Mouse (Mus musculus): ENCODE measurements around the gene Hhex. TPM values are rescaled to one million over a fixed set of nuclear protein-coding genes. Genes with fewer than 3 reads are reported as not detected.

Gene Hhex
- total RNA-seq, 2 experiments from 2014 or later, result 1.7 to 2.4 TPM

DNA sequence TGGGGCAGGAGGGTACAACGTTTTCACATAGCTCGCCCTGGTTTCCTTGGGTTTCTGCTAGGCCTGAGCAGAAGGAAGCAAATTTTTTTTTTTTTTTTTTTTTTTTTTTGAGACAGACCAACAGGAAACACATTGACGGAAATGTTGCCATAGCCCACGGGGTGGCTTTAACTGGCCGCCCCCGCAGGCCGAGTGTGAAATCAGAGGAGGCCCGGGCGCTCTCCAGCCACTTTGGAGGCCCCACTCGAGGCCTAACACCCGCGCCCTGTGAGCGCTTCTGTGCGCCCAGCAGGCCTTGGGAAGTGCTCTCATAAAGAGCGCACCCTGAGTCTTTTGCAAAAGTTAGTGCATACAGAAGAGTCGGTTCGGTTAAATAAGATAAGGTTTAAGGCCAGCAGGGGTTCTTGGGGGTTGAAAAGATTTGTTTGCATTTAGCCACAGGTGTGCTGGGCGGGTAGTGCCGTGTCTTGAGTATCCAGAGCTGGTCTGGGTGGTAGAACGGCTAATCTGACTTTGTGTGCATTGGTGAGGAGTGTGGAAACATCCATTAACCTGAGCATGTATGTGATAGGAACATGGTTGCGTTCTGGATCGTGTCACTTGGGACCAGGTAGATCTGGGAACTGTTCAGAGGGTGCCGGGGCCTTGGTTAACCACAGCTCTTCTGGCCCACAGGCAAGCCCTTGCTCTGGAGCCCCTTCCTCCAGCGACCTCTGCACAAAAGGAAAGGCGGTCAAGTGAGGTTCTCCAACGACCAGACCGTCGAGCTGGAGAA, 2.1 kb downstream of the Hhex start:
- Histone ChIP-seq H3K27ac (peak overlapping the region; percentile 69; the same call in 1 of the 2 replicates), H3K4me3 (no peak overlapping the region)
- DNase-seq (ENCODE audit: low spot score in 2 of 2), result no peak
- no peak for TF ChIP-seq CTCF (conservative IDR thresholded peaks at IDR 0.05)

GRCm38 (mm10) chr19:37437289-37437606, 2.6 kb downstream of the Hhex start:
- Histone ChIP-seq H3K4me3 (no peak overlapping the region), H3K27ac (no peak overlapping the region)
- TF ChIP-seq CTCF (conservative IDR thresholded peaks at IDR 0.05), result no peak
- no peak for DNase-seq (ENCODE audit: low spot score in 2 of 2)

GRCm38 (mm10) chr19:37440181-37440580, 5.6 kb downstream of the Hhex start:
- DNase-seq (ENCODE audit: low spot score in 2 of 2), result no peak
- no peak for TF ChIP-seq CTCF (conservative IDR thresholded peaks at IDR 0.05)
- no peak overlapping the region for H3K4me3 ChIP-seq
- H3K27ac ChIP-seq, result no peak overlapping the region

DNA sequence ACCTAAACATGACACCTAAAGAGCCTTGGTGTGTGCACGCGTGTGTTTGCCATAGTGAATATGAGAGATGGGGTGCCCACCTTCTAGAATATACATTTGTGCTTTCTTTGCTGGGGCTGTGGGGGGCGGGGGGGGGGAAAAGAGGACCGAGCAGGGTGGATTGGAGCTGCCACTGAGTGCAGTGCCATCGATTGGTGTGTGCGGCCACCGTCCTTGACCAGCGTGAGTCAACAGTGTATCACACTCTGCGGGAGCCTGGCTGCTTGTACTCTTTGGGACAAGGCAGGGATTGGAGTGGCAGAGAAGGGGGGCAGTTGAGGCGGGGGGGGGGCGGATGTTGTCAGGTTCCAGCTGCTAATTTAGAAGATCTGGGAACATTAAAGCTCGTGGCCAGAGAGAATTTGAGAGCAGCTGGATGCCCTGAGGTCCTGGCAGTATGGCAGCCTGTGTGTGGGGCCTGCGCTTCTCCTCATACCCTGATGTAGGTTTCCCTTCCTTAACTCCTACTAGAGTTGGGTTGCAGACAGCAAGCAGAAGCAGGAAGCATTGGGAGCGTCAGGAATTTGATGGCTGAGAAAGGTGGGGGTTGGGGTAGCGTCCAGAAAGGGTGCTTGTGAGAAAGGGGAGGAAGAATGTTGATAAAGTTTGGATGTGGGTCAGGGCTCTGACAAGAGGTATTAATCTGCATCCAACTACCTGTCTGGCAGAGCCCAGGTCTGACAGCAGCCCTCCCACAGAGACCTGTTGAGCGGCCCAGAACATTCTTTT, 6.3 kb downstream of the Hhex start:
- no peak for TF ChIP-seq CTCF (conservative IDR thresholded peaks at IDR 0.05)
- no peak overlapping the region for H3K4me3 ChIP-seq
- no peak for DNase-seq (ENCODE audit: low spot score in 2 of 2)
- no peak overlapping the region for H3K27ac ChIP-seq

- no peak for TF ChIP-seq CTCF (conservative IDR thresholded peaks at IDR 0.05)
- H3K27ac ChIP-seq, result no peak overlapping the region
- no peak for DNase-seq (ENCODE audit: low spot score in 2 of 2)
- H3K4me3 ChIP-seq, result no peak overlapping the region
Observed at GRCm38 (mm10) chr19:37442524-37443286, 8.1 kb downstream of the Hhex start.

GRCm38 (mm10) chr19:37443631-37444140, 9.1 kb downstream of the Hhex start:
- no peak for DNase-seq (ENCODE audit: low spot score in 2 of 2)
- no peak for TF ChIP-seq CTCF (conservative IDR thresholded peaks at IDR 0.05)
- Histone ChIP-seq H3K27ac (no peak overlapping the region), H3K4me3 (no peak overlapping the region)

GRCm38 (mm10) chr19:37448212-37448611, 13.6 kb downstream of the Hhex start:
- no peak for DNase-seq (ENCODE audit: low spot score in 2 of 2)
- no peak for TF ChIP-seq CTCF (conservative IDR thresholded peaks at IDR 0.05)
- Histone ChIP-seq H3K4me3 (no peak overlapping the region), H3K27ac (no peak overlapping the region)

- TF ChIP-seq CTCF (conservative IDR thresholded peaks at IDR 0.05), result no peak
- DNase-seq (ENCODE audit: low spot score in 2 of 2), result no peak
- Histone ChIP-seq H3K27ac (no peak overlapping the region), H3K4me3 (no peak overlapping the region)
Observed at GRCm38 (mm10) chr19:37449246-37449645, 14.6 kb downstream of the Hhex start.

DNA sequence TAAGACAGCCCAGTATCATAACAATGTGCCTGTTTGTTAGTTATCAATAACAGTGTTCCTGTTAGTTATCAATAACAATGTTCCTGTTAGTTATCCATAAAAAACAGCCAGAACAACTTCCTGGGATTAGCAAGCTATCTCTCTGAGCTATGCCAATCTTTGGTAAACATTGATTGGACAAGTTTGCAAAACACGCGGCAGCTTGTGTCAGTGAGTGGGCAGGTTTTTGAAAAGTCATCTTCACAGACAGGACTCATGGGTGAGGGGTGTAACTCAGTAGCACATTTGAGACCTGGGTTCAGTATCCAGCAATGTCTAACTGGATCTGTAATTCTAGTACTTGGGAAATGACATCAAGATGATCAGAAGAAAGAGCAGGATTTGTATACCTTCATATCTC, 20.9 kb downstream of the Hhex start:
- H3K27ac ChIP-seq, result no peak overlapping the region
- TF ChIP-seq CTCF (conservative IDR thresholded peaks at IDR 0.05), result no peak
- H3K4me3 ChIP-seq, result no peak overlapping the region
- DNase-seq (ENCODE audit: low spot score in 2 of 2), result no peak

DNA sequence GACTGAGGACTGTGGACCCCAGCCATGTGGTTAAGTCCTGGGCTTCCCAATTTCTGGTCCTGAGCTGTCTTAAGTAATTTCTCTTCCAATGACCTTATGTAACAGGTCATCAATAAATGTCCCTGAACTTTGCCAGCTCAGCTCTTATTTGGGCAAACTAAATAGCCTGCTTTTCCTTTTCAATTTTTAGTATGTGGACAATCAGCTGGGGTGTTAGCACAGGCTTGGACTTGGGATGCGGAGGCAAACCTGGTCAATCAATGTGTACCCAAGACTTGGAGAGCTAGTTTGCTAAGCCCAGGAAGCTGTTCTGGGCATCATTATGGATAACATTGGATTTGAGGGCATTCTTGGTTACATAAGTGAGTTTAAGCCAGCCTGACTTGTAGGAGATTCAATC, 21.4 kb downstream of the Hhex start:
- no peak for DNase-seq (ENCODE audit: low spot score in 2 of 2)
- Histone ChIP-seq H3K27ac (no peak overlapping the region), H3K4me3 (no peak overlapping the region)
- TF ChIP-seq CTCF (conservative IDR thresholded peaks at IDR 0.05), result no peak

GRCm38 (mm10) chr19:37458013-37458412, 23.4 kb downstream of the Hhex start:
- H3K4me3 ChIP-seq, result no peak overlapping the region
- DNase-seq (ENCODE audit: low spot score in 2 of 2), result no peak
- H3K27ac ChIP-seq, result no peak overlapping the region
- TF ChIP-seq CTCF (conservative IDR thresholded peaks at IDR 0.05), result no peak

DNA sequence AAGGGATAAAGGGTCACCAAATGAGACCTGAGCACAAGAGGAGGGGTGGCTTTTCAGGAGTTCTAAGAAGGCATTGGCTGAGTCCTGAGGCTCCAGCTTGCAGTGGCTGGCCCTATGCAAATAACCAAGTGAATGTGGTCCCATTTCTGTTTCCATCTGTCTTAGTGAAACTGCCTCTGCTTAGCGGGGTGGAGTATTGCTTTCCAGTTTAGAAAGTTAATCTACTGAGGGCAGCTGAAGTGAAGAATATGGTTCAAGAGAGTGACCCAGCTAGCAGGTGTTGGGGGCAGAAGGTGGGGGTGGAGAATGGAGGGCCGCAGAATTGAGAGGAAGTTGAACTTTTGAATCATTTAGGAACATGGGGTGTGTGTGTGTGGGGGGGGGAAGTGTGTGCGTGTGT, 31.8 kb downstream of the Hhex start:
- no peak for DNase-seq (ENCODE audit: low spot score in 2 of 2)
- no peak for TF ChIP-seq CTCF (conservative IDR thresholded peaks at IDR 0.05)
- no peak overlapping the region for H3K27ac ChIP-seq
- H3K4me3 ChIP-seq, result no peak overlapping the region

- Histone ChIP-seq H3K27ac (no peak overlapping the region), H3K4me3 (no peak overlapping the region)
- no peak for DNase-seq (ENCODE audit: low spot score in 2 of 2)
- no peak for TF ChIP-seq CTCF (conservative IDR thresholded peaks at IDR 0.05)
Observed at GRCm38 (mm10) chr19:37466978-37467377, 32.4 kb downstream of the Hhex start.
